Mouse (Mus musculus) urinary bladder, adult 18-20 months (tissue): ENCODE measurements around the gene Gm28998.
"Not testable (repeated sequence)": the region's sequence is repeated elsewhere in the genome, so short reads cannot be mapped to it uniquely, and the experiment has no call there.

Experiments used
- DNase-seq, 2 experiments: peaks; one replicate each; pipeline ENCODE4 v3.0.0; 2022; ENCODE audit warnings: low spot score in 2 of 2, mixed read lengths in 2 of 2

Gm28998 gene

GRCm38 (mm10) chrY:7253487-7253886 is at the start of gene Gm28998:
Gm28998 (plus strand) TSS chrY:7253787.
- not testable (repeated sequence) for DNase-seq
